Mouse (Mus musculus): Measurements from ENCODE around the gene Cenpm. TPM values are rescaled to one million over a fixed set of nuclear protein-coding genes. Genes with fewer than 3 reads are reported as not detected.

Cenpm gene
- polyA plus RNA-seq, 1 experiment from 2014 or later = 51.7 TPM

- Histone ChIP-seq H3K27me3 (replicated peaks; ENCODE audit: control insufficient read depth, insufficient read depth, low read length) (no peaks in the 10 kb centered on the region), H3K36me3 (ENCODE audit: control insufficient read depth, insufficient read depth, low read length) (peaks cover 93% of the 10 kb centered on the region), H3K4me2 (ENCODE audit: low read depth, low read length) (no peak overlapping the region), H3K9me3 (ENCODE audit: control insufficient read depth, low read length) (no peaks in the 10 kb centered on the region), H3K9ac (ENCODE audit: low read depth, low read length) (no peak overlapping the region), H3K4me3 (ENCODE audit: low read depth, low read length) (no peak overlapping the region), H3K4me1 (ENCODE audit: control insufficient read depth, insufficient read depth, low read length) (no peaks in the 10 kb centered on the region), H3K27ac (replicated peaks; ENCODE audit: low read depth, low read length) (no peak overlapping the region)
- ATAC-seq (ENCODE audit: low read depth) (no peak), DNase-seq (ENCODE audit: low spot score) (no peak)
- WGBS = 80% methylated on average over 1 of the region's 1 CpGs
Observed at GRCm38 (mm10) chr15:82187924-82188323, 56.6 kb downstream of the Cenpm start.

GRCm38 (mm10) chr15:82187401-82187800, 57.1 kb downstream of the Cenpm start:
- H3K4me1 ChIP-seq (ENCODE audit: control insufficient read depth, insufficient read depth, low read length) = no peaks in the 10 kb centered on the region
- ATAC-seq (ENCODE audit: low read depth) = no peak
- peaks cover 93% of the 10 kb centered on the region for H3K36me3 ChIP-seq (ENCODE audit: control insufficient read depth, insufficient read depth, low read length)
- no peak overlapping the region for H3K4me3 ChIP-seq (ENCODE audit: low read depth, low read length)
- 0 out of 2 replicates have a peak, but pooled peaks cover under 1% of the 10 kb centered on the region for H3K9me3 ChIP-seq (ENCODE audit: control insufficient read depth, low read length)
- no peak overlapping the region for H3K4me2 ChIP-seq (ENCODE audit: low read depth, low read length)
- no peak for DNase-seq (ENCODE audit: low spot score)
- 84% methylated on average over 4 of the region's 4 CpGs for WGBS
- H3K27ac ChIP-seq (replicated peaks; ENCODE audit: low read depth, low read length) = no peak overlapping the region
- H3K9ac ChIP-seq (ENCODE audit: low read depth, low read length) = no peak overlapping the region
- no peaks in the 10 kb centered on the region for H3K27me3 ChIP-seq (replicated peaks; ENCODE audit: control insufficient read depth, insufficient read depth, low read length)

GRCm38 (mm10) chr15:82186931-82187330, 57.6 kb downstream of the Cenpm start:
- Histone ChIP-seq H3K27ac (replicated peaks; ENCODE audit: low read depth, low read length) (no peak overlapping the region), H3K27me3 (replicated peaks; ENCODE audit: control insufficient read depth, insufficient read depth, low read length) (no peaks in the 10 kb centered on the region), H3K4me1 (ENCODE audit: control insufficient read depth, insufficient read depth, low read length) (no peaks in the 10 kb centered on the region), H3K4me2 (ENCODE audit: low read depth, low read length) (no peak overlapping the region), H3K36me3 (ENCODE audit: control insufficient read depth, insufficient read depth, low read length) (peaks cover 93% of the 10 kb centered on the region), H3K4me3 (ENCODE audit: low read depth, low read length) (no peak overlapping the region), H3K9ac (ENCODE audit: low read depth, low read length) (no peak overlapping the region), H3K9me3 (ENCODE audit: control insufficient read depth, low read length) (peaks cover 5% of the 10 kb centered on the region; the same call in 1 of the 2 replicates)
- WGBS = 83% methylated on average over 5 of the region's 5 CpGs
- ATAC-seq (ENCODE audit: low read depth) (no peak), DNase-seq (ENCODE audit: low spot score) (no peak)

GRCm38 (mm10) chr15:82186131-82186530, 58.4 kb downstream of the Cenpm start:
- H3K4me3 ChIP-seq (ENCODE audit: low read depth, low read length) = no peak overlapping the region
- DNase-seq (ENCODE audit: low spot score) (no peak), ATAC-seq (ENCODE audit: low read depth) (no peak)
- H3K9ac ChIP-seq (ENCODE audit: low read depth, low read length) = no peak overlapping the region
- no peaks in the 10 kb centered on the region for H3K27me3 ChIP-seq (replicated peaks; ENCODE audit: control insufficient read depth, insufficient read depth, low read length)
- H3K9me3 ChIP-seq (ENCODE audit: control insufficient read depth, low read length) = peaks cover 11% of the 10 kb centered on the region; the same call in 1 of the 2 replicates
- WGBS = 74% methylated on average over 14 of the region's 14 CpGs
- H3K36me3 ChIP-seq (ENCODE audit: control insufficient read depth, insufficient read depth, low read length) = peaks cover 93% of the 10 kb centered on the region
- H3K27ac ChIP-seq (replicated peaks; ENCODE audit: low read depth, low read length) = no peak overlapping the region
- H3K4me2 ChIP-seq (ENCODE audit: low read depth, low read length) = no peak overlapping the region
- H3K4me1 ChIP-seq (ENCODE audit: control insufficient read depth, insufficient read depth, low read length) = no peaks in the 10 kb centered on the region

- H3K36me3 ChIP-seq (ENCODE audit: control insufficient read depth, insufficient read depth, low read length) = peaks cover 97% of the 10 kb centered on the region
- no peak overlapping the region for H3K4me3 ChIP-seq (ENCODE audit: low read depth, low read length)
- ATAC-seq (ENCODE audit: low read depth) = no peak
- H3K27me3 ChIP-seq (replicated peaks; ENCODE audit: control insufficient read depth, insufficient read depth, low read length) = no peaks in the 10 kb centered on the region
- H3K4me2 ChIP-seq (ENCODE audit: low read depth, low read length) = no peak overlapping the region
- no peak overlapping the region for H3K9ac ChIP-seq (ENCODE audit: low read depth, low read length)
- H3K4me1 ChIP-seq (ENCODE audit: control insufficient read depth, insufficient read depth, low read length) = no peaks in the 10 kb centered on the region
- DNase-seq (ENCODE audit: low spot score) = no peak
- 87% methylated on average over 14 of the region's 14 CpGs for WGBS
- no peak overlapping the region for H3K27ac ChIP-seq (replicated peaks; ENCODE audit: low read depth, low read length)
- H3K9me3 ChIP-seq (ENCODE audit: control insufficient read depth, low read length) = peaks cover 11% of the 10 kb centered on the region; the same call in 1 of the 2 replicates
Observed at GRCm38 (mm10) chr15:82185062-82185783, 59.3 kb downstream of the Cenpm start.

- Histone ChIP-seq H3K27ac (replicated peaks; ENCODE audit: low read depth, low read length) (no peak overlapping the region), H3K4me3 (ENCODE audit: low read depth, low read length) (no peak overlapping the region), H3K27me3 (replicated peaks; ENCODE audit: control insufficient read depth, insufficient read depth, low read length) (no peaks in the 10 kb centered on the region), H3K36me3 (ENCODE audit: control insufficient read depth, insufficient read depth, low read length) (peaks cover 100% of the 10 kb centered on the region), H3K9me3 (ENCODE audit: control insufficient read depth, low read length) (peaks cover 11% of the 10 kb centered on the region; the same call in 1 of the 2 replicates), H3K4me2 (ENCODE audit: low read depth, low read length) (no peak overlapping the region), H3K4me1 (ENCODE audit: control insufficient read depth, insufficient read depth, low read length) (no peaks in the 10 kb centered on the region), H3K9ac (ENCODE audit: low read depth, low read length) (no peak overlapping the region)
- DNase-seq (ENCODE audit: low spot score) (no peak), ATAC-seq (ENCODE audit: low read depth) (no peak)
- 89% methylated on average over 10 of the region's 10 CpGs for WGBS
Observed at GRCm38 (mm10) chr15:82184656-82185055, 59.9 kb downstream of the Cenpm start.

GRCm38 (mm10) chr15:82184183-82184582, 60.4 kb downstream of the Cenpm start:
- Histone ChIP-seq H3K4me2 (ENCODE audit: low read depth, low read length) (no peak overlapping the region), H3K4me3 (ENCODE audit: low read depth, low read length) (no peak overlapping the region), H3K9ac (ENCODE audit: low read depth, low read length) (no peak overlapping the region), H3K27me3 (replicated peaks; ENCODE audit: control insufficient read depth, insufficient read depth, low read length) (no peaks in the 10 kb centered on the region), H3K9me3 (ENCODE audit: control insufficient read depth, low read length) (peaks cover 11% of the 10 kb centered on the region; the same call in 1 of the 2 replicates), H3K36me3 (ENCODE audit: control insufficient read depth, insufficient read depth, low read length) (peaks cover 100% of the 10 kb centered on the region), H3K4me1 (ENCODE audit: control insufficient read depth, insufficient read depth, low read length) (no peaks in the 10 kb centered on the region), H3K27ac (replicated peaks; ENCODE audit: low read depth, low read length) (no peak overlapping the region)
- DNase-seq (ENCODE audit: low spot score) (no peak), ATAC-seq (ENCODE audit: low read depth) (no peak)
- 83% methylated on average over 7 of the region's 7 CpGs for WGBS

Data from embryonic facial prominence, embryonic 14.5 days (tissue).